Mouse (Mus musculus) megakaryocyte-erythroid progenitor cell, adult 5-6 weeks (primary cell): ENCODE data around the gene Pdlim3. TPM values are rescaled to one million over a fixed set of nuclear protein-coding genes. Genes with fewer than 3 reads are reported as not detected.
"Not testable (repeated sequence)": the region's sequence is repeated elsewhere in the genome, so short reads cannot be mapped to it uniquely, and the experiment has no call there.

Experiments used
- ATAC-seq: replicated peaks from 2 replicates; pipeline ENCODE4 v1.8.0; 2016; ENCODE audit warnings: mild to moderate bottlenecking, inconsistent platforms; ENCODE audit not compliant: severe bottlenecking, poor library complexity, low FRiP score, low TSS enrichment
- total RNA-seq, 2 experiments: library from RNA; stranded (forward) in 1 of 2; stranded (reverse) in 1 of 2; fragments of 200-1000, 215-1000 nt in 1 of 2; fragments of >200 nt in 1 of 2; fragmentation: Nextera tagmentation in 1 of 2; gene quantifications; 2 replicates each; pipeline ENCODE4 v1.2.3; 2014 to 2017

The Pdlim3 gene
- total RNA-seq (2014; fragmentation: Nextera tagmentation) (not detected in 2 replicates), total RNA-seq (2017) (not detected in 2 replicates)

- ATAC-seq, result no peak
Observed at GRCm38 (mm10) chr8:45885202-45885685, at the start of gene Pdlim3. Gene Pdlim3 (plus strand): TSS chr8:45885461.

- ATAC-seq, result no peak
Observed at GRCm38 (mm10) chr8:45843306-45843705, 42.0 kb upstream of the Pdlim3 start.

GRCm38 (mm10) chr8:45844097-45844885, 41.0 kb upstream of the Pdlim3 start:
- ATAC-seq, result no peak

GRCm38 (mm10) chr8:45844911-45845481, 40.3 kb upstream of the Pdlim3 start:
- no peak for ATAC-seq

- no peak for ATAC-seq
Observed at GRCm38 (mm10) chr8:45845906-45846305, 39.4 kb upstream of the Pdlim3 start.

- ATAC-seq, result no peak
Observed at GRCm38 (mm10) chr8:45855118-45855517, 30.1 kb upstream of the Pdlim3 start.

- ATAC-seq, result no peak
Observed at GRCm38 (mm10) chr8:45857734-45858133, 27.5 kb upstream of the Pdlim3 start.

GRCm38 (mm10) chr8:45858391-45858790, 26.9 kb upstream of the Pdlim3 start:
- no peak for ATAC-seq

GRCm38 (mm10) chr8:45871587-45871986, 13.7 kb upstream of the Pdlim3 start:
- ATAC-seq, result not testable (repeated sequence)

GRCm38 (mm10) chr8:45872077-45872476, 13.2 kb upstream of the Pdlim3 start:
- no peak for ATAC-seq

GRCm38 (mm10) chr8:45874945-45875626, 10.2 kb upstream of the Pdlim3 start:
- ATAC-seq, result no peak

- no peak for ATAC-seq
Observed at GRCm38 (mm10) chr8:45876397-45876796, 8.9 kb upstream of the Pdlim3 start.

- no peak for ATAC-seq
Observed at GRCm38 (mm10) chr8:45877680-45878079, 7.6 kb upstream of the Pdlim3 start.

- no peak for ATAC-seq
Observed at GRCm38 (mm10) chr8:45880457-45880856, 4.8 kb upstream of the Pdlim3 start.

- ATAC-seq, result no peak
Observed at GRCm38 (mm10) chr8:45881726-45882125, 3.5 kb upstream of the Pdlim3 start.

- no peak for ATAC-seq
Observed at GRCm38 (mm10) chr8:45883793-45884192, 1.5 kb upstream of the Pdlim3 start.

- no peak for ATAC-seq
Observed at GRCm38 (mm10) chr8:45884552-45884951, 709 bp upstream of the Pdlim3 start.

- no peak for ATAC-seq
Observed at GRCm38 (mm10) chr8:45885775-45886174, 514 bp downstream of the Pdlim3 start.

- no peak for ATAC-seq
Observed at GRCm38 (mm10) chr8:45889737-45890136, 4.5 kb downstream of the Pdlim3 start.

- ATAC-seq, result no peak
Observed at GRCm38 (mm10) chr8:45896590-45896989, 11.3 kb downstream of the Pdlim3 start.
